Mouse (Mus musculus) liver, adult 2 months (tissue): Measurements from ENCODE around the gene Poldip2. TPM values are rescaled to one million over a fixed set of nuclear protein-coding genes. Genes with fewer than 3 reads are reported as not detected.
"Not testable (repeated sequence)": the region's sequence is repeated elsewhere in the genome, so short reads cannot be mapped to it uniquely, and the experiment has no call there.

Experiments
- DNase-seq: peaks from one replicate; pipeline ENCODE4 v3.0.0-alpha.2; 2011; ENCODE audit warnings: low read depth, low spot score; ENCODE audit errors: extremely low read depth
- H3K27ac ChIP-seq: fragments of 200-500 bp; replicated peaks from 2 replicates; pipeline ENCODE4 v1.5.1; 2012; ENCODE audit warnings: low read depth, mild to moderate bottlenecking, control low read depth, inconsistent platforms, low read length; ENCODE audit not compliant: insufficient read depth
- H3K27me3 ChIP-seq: fragments of 200-500 bp; 2 replicates; pipeline ENCODE4 v1.6.1; 2012; ENCODE audit warnings: mild to moderate bottlenecking, moderate library complexity, low read length, inconsistent platforms; ENCODE audit not compliant: control insufficient read depth, insufficient read depth
- H3K36me3 ChIP-seq: fragments of 200-500 bp; 2 replicates; pipeline ENCODE4 v1.6.1; 2012; ENCODE audit warnings: low read length, inconsistent platforms; ENCODE audit not compliant: control insufficient read depth, insufficient read depth
- H3K4me1 ChIP-seq: fragments of 200-500 bp; 2 replicates; pipeline ENCODE4 v1.6.1; 2011; ENCODE audit warnings: low read length; ENCODE audit not compliant: control insufficient read depth, insufficient read depth
- H3K4me3 ChIP-seq: fragments of 200-500 bp; 2 replicates; pipeline ENCODE4 v1.5.1; 2011; ENCODE audit warnings: low read depth, mild to moderate bottlenecking, control low read depth, low read length, moderate library complexity; ENCODE audit not compliant: insufficient read depth
- H3K79me2 ChIP-seq: fragments of 200-500 bp; 2 replicates; pipeline ENCODE4 v1.6.1; 2012; ENCODE audit warnings: inconsistent platforms, mild to moderate bottlenecking, low read length, moderate library complexity; ENCODE audit not compliant: control insufficient read depth, insufficient read depth
- H3K9ac ChIP-seq: fragments of 200-500 bp; 2 replicates; pipeline ENCODE4 v1.6.1; 2012; ENCODE audit warnings: low read depth, mild to moderate bottlenecking, control low read depth, inconsistent platforms, low read length
- CTCF ChIP-seq: fragments of 200-500 bp; IDR thresholded peaks from 2 replicates; pipeline ENCODE4 v1.5.1; 2011; ENCODE audit warnings: low read depth, low read length, control low read depth
- POLR2A ChIP-seq: fragments of 200-500 bp; IDR thresholded peaks from 2 replicates; pipeline ENCODE4 v1.6.1; 2011; ENCODE audit warnings: low read length, control low read depth; ENCODE audit not compliant: insufficient read depth; ENCODE audit errors: extremely low read depth
- WGBS: fragments of 180-500 bp; shearing (Covaris S2); methylation state at CpG from one replicate; pipeline ENCODE4 v1.1.7; 2018; 5-methylcytosine and 5-hydroxymethylcytosine counted together
- polyA plus RNA-seq: library from polyadenylated mRNA; depleted of rRNA; stranded (reverse); fragments of >200 nt; gene quantifications from 2 replicates; pipeline ENCODE4 v1.2.3, GENCODE M21; 2012
- total RNA-seq: library from RNA; depleted of rRNA; stranded (reverse); fragments of >200 nt; gene quantifications from 2 replicates; pipeline ENCODE4 v1.2.3, GENCODE M21; 2014

Gene Poldip2
- total and polyA plus RNA-seq, 2 experiments = 63.5 to 80.9 TPM

DNA sequence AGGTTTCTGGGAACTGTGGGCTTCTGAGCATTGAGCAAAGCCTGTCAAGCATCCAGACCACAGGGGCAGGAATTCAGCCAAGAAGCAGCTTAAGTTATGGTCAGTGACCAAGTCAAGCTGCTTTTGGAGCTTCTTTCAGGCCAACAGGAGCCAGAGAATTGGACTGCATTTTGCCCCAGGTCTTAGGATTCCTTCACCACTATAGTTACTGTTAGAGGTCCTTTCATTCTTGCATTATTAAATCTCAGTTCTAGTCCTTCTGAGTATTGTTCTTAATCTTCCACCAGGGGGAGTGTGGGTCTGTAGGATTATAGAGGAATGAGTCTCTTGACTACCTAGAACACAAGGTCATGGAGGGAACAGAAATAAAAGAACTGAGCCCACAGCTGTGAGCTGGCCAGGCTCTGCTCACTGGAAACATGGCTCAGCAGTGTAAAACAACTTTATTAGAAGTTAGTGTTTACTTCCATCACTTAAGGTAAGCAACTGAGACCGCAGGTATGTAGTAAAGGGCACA lies 10.5 kb downstream of the Poldip2 start:
- H3K9ac ChIP-seq = no peak overlapping the region
- peaks cover 68% of the 10 kb centered on the region for H3K36me3 ChIP-seq
- no peak overlapping the region for H3K4me3 ChIP-seq
- no peaks in the 10 kb centered on the region for H3K27me3 ChIP-seq
- H3K27ac ChIP-seq = no peak overlapping the region
- no peak for DNase-seq
- H3K4me1 ChIP-seq = no peaks in the 10 kb centered on the region
- H3K79me2 ChIP-seq = no peaks in the 10 kb centered on the region
- no peak for TF ChIP-seq POLR2A
- TF ChIP-seq CTCF = peak; percentile 36; the same call in 1 of the 2 replicates
- WGBS = 77% methylated on average over 1 of the region's 1 CpGs

DNA sequence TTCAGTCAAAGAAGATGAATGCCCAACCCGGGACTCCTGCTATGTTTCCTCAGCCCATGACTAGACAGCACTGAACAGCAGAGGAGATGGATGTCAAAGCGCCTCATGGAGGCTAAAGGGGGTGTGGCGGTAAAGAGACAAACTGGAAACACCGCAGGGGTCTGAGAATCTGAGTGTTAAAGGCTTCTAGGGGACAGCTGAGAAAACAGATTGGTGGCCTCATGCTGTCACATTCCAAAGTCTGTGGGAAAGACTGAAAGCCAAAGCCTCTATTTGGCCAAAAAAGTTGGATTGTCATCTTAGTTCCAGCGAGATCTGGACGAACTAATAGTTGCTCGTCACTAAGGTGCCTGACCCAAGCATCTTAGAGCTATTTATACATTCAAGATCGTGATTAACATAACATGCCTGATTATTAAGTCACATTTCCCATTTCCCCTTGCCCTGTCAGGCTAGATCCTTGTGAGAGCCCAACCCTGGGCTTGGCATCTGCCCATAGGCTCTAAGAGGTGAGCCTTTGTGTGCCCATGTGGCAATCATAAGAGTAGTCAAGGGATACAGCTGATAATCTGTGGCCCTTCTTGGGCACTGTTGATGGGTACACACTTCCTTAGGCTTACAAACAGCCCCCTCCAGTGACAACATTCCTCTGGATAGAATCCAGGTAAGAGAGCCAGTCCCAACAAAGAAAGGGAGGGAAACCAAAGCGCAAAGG lies 11.4 kb downstream of the Poldip2 start:
- TF ChIP-seq CTCF = no peak
- TF ChIP-seq POLR2A = no peak
- H3K27me3 ChIP-seq = no peaks in the 10 kb centered on the region
- 76% methylated on average over 9 of the region's 9 CpGs for WGBS
- DNase-seq = no peak
- no peaks in the 10 kb centered on the region for H3K4me1 ChIP-seq
- H3K9ac ChIP-seq = no peak overlapping the region
- no peak overlapping the region for H3K27ac ChIP-seq
- no peaks in the 10 kb centered on the region for H3K79me2 ChIP-seq
- H3K36me3 ChIP-seq = peaks cover 62% of the 10 kb centered on the region
- no peak overlapping the region for H3K4me3 ChIP-seq

DNA sequence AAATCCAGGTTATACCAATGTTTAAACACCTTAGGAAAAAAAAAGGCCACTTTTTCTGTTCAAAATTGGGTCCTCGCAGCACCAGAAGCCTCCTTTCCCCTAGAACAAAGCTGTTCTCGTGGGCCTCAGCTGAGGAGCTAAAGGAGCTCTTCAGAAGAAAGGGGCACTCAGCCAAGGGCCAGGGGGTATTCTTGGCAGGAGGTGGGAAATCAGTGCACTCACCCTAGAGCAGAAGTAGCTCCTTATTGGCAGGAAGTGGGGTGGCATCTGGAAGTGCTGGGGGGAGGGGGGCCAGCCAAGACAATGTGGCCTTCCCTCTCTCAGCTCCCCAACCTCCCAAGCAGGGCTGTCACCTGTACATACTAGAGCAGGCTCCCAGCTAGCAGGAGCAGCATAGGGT lies 12.8 kb downstream of the Poldip2 start:
- Histone ChIP-seq H3K36me3 (peaks cover 61% of the 10 kb centered on the region), H3K9ac (no peak overlapping the region), H3K4me3 (no peak overlapping the region), H3K79me2 (0 out of 2 replicates have a peak, but pooled peaks cover 4% of the 10 kb centered on the region), H3K27ac (no peak overlapping the region), H3K4me1 (no peaks in the 10 kb centered on the region), H3K27me3 (no peaks in the 10 kb centered on the region)
- DNase-seq = no peak
- WGBS = 88% methylated on average over 2 of the region's 2 CpGs
- no peak for TF ChIP-seq POLR2A
- no peak for TF ChIP-seq CTCF

DNA sequence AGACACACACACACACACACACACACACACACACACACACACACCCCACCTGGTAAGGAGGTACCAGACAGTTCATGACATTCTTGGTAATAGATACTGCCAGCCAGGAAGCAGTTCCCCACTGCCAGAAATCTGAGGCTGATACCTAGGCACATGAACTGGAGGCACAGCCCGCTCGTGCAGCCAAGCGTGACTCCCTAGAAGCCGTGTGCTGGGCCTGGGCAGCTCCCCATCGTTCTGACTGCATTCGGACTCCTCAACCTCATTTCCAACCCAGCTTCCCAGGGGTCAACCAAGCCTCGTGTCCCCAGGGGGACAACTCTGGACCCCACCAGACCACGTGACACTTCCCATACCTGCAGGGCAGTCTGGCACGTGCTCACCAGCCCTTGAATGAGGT lies 16.7 kb downstream of the Poldip2 start:
- H3K9ac ChIP-seq = no peak overlapping the region
- H3K36me3 ChIP-seq = peaks cover 30% of the 10 kb centered on the region
- no peak overlapping the region for H3K4me3 ChIP-seq
- H3K27me3 ChIP-seq = no peaks in the 10 kb centered on the region
- peaks cover 12% of the 10 kb centered on the region; the same call in 1 of the 2 replicates for H3K79me2 ChIP-seq
- H3K27ac ChIP-seq = no peak overlapping the region
- DNase-seq = no peak
- TF ChIP-seq POLR2A = no peak
- TF ChIP-seq CTCF = no peak
- WGBS = 95% methylated on average over 9 of the region's 9 CpGs
- no peaks in the 10 kb centered on the region for H3K4me1 ChIP-seq

DNA sequence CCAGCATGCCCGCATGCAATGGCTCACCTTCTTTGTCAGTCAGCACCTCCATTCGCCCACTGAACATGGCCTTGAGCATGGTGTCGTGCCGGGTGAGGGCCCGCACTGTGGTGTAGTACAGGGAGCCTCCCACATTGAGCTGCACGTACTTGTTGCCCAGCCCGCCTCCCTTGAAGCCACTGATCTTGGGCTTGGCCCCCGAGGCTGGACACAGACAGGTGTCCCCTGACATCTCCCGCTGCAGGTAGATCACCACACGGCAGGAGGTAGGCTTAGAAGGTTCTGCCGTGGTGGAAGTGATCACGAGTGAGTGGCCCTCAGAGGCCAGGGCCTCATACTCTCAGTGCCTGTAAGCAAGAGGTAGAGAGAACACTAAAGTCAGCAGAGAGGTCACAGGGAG lies 18.0 kb downstream of the Poldip2 start:
- Histone ChIP-seq H3K9ac (no peak overlapping the region), H3K27me3 (no peaks in the 10 kb centered on the region), H3K79me2 (peaks cover 12% of the 10 kb centered on the region; the same call in 1 of the 2 replicates), H3K27ac (peak overlapping the region; percentile 87), H3K4me1 (no peaks in the 10 kb centered on the region), H3K36me3 (peaks cover 19% of the 10 kb centered on the region; the same call in 1 of the 2 replicates), H3K4me3 (no peak overlapping the region)
- DNase-seq = no peak
- WGBS = 82% methylated on average over 12 of the region's 12 CpGs
- TF ChIP-seq CTCF (no peak), POLR2A (no peak)

DNA sequence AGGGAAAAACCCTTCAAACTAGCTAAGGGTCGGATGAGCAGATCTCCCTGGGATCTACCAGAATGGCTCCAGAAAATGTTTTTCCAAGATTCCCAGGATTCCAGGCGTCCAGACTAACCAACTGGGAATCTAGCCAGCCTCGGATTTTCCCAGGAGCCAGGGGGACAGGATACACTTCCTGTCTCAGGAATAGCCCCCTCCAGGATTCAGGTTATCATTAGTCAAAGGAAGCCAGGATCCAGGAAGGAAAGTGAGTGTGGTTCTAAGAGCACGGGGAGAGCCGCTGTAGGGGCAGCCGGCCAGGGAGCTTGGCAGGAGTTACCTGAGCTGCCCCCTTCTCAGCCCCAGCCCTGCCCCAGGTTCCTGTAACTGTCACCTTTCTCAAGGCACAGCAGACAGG lies 19.1 kb downstream of the Poldip2 start:
- Histone ChIP-seq H3K27ac (peak overlapping the region; percentile 87), H3K36me3 (peaks cover 10% of the 10 kb centered on the region; the same call in 1 of the 2 replicates), H3K4me1 (peaks cover 3% of the 10 kb centered on the region; the same call in 1 of the 2 replicates), H3K9ac (peak overlapping the region; percentile 37; the same call in 1 of the 2 replicates), H3K27me3 (no peaks in the 10 kb centered on the region), H3K79me2 (peaks cover 12% of the 10 kb centered on the region; the same call in 1 of the 2 replicates), H3K4me3 (peak overlapping the region; percentile 8; the same call in 1 of the 2 replicates)
- no peak for TF ChIP-seq POLR2A
- TF ChIP-seq CTCF = no peak
- 72% methylated on average over 6 of the region's 6 CpGs for WGBS
- DNase-seq = no peak

DNA sequence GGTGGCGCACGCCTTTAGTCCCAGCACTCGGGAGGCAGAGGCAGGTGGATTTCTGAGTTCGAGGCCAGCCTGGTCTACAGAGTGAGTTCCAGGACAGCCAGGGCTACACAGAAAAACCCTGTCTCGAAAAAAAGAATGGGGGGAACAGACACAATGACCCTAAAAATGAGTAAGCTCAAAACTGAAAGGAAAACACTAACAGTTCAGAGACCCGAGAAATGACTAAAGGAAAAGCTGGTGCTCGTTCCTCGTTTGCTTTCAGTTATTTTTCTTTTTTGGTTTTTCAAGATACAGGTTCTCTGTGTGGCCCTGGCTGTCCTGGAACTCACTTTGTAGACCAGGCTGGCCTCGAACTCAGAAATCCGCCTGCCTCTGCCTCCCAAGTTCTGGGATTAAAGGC lies 19.5 kb downstream of the Poldip2 start:
- H3K4me3 ChIP-seq, H3K4me1 ChIP-seq, H3K9ac ChIP-seq, H3K27me3 ChIP-seq, DNase-seq: not testable (repeated sequence)
- H3K36me3 ChIP-seq = peaks cover 10% of the 10 kb centered on the region; the same call in 1 of the 2 replicates
- H3K79me2 ChIP-seq = peaks cover 12% of the 10 kb centered on the region; the same call in 1 of the 2 replicates
- H3K27ac ChIP-seq = peak overlapping the region; percentile 58; the same call in 1 of the 2 replicates
- 82% methylated on average over 10 of the region's 10 CpGs for whole genome bisulfite sequencing
